Mouse (Mus musculus) CH12.LX (cell line): ENCODE data around the gene Cd53. TPM values are rescaled to one million over a fixed set of nuclear protein-coding genes. Genes with fewer than 3 reads are reported as not detected.

ENCODE experiments used
- DNase-seq: peaks from one replicate; pipeline ENCODE4 v3.0.0-alpha.2; 2013; ENCODE audit errors: extremely low read depth
- H3K27ac ChIP-seq: 2 replicates; pipeline ENCODE4 v1.5.1; 2012; ENCODE audit warnings: low read depth, mild to moderate bottlenecking, control low read depth, moderate library complexity; ENCODE audit not compliant: insufficient read depth
- H3K27me3 ChIP-seq: replicated peaks from 2 replicates; pipeline ENCODE3; 2012; ENCODE audit warnings: inconsistent platforms
- H3K36me3 ChIP-seq, 2 experiments: replicated peaks in 1 of 2; 2 replicates each; pipeline versions ENCODE3 to v1.6.1; 2012; ENCODE audit warnings: inconsistent platforms in 1 of 2, low read length in 1 of 2, mild to moderate bottlenecking in 1 of 2, mixed read lengths in 1 of 2, moderate library complexity in 1 of 2; ENCODE audit not compliant: control insufficient read depth in 1 of 2, insufficient read depth in 1 of 2
- H3K4me1 ChIP-seq, 2 experiments: 2 replicates each; pipeline ENCODE4 v1.6.1; 2012; ENCODE audit warnings: inconsistent platforms in 1 of 2, moderate library complexity in 1 of 2; ENCODE audit not compliant: insufficient read depth in 2 of 2, control insufficient read depth in 1 of 2
- H3K4me2 ChIP-seq: 2 replicates; pipeline ENCODE4 v1.6.1; 2012; ENCODE audit warnings: low read depth, mild to moderate bottlenecking, control low read depth; ENCODE audit not compliant: poor library complexity, insufficient read depth, severe bottlenecking
- H3K4me3 ChIP-seq, 3 experiments: fragments of 150-350 bp in 1 of 3; sonication (generic) in 1 of 3; replicated peaks in 1 of 3; 2 replicates each; pipeline versions ENCODE3 to v1.5.1; 2011 to 2012; ENCODE audit warnings: low read depth in 2 of 3, low read length in 2 of 3, mild to moderate bottlenecking in 2 of 3, moderate library complexity in 2 of 3, control low read depth in 1 of 3, improper control_type of control experiment in 1 of 3, inconsistent platforms in 1 of 3, mixed read lengths in 1 of 3; ENCODE audit not compliant: poor library complexity in 1 of 3
- H3K79me2 ChIP-seq: replicated peaks from 2 replicates; pipeline ENCODE4 v1.6.1; 2012; ENCODE audit warnings: mild to moderate bottlenecking, moderate library complexity; ENCODE audit not compliant: control insufficient read depth, poor library complexity, insufficient read depth, severe bottlenecking; ENCODE audit errors: extremely low read depth
- H3K9ac ChIP-seq: 2 replicates; pipeline ENCODE4 v1.6.1; 2012; ENCODE audit warnings: low read depth, mild to moderate bottlenecking, control low read depth, moderate library complexity; ENCODE audit not compliant: insufficient read depth
- H3K9me3 ChIP-seq: replicated peaks from 2 replicates; pipeline ENCODE3; 2012; ENCODE audit warnings: low read length, inconsistent platforms, mixed read lengths
- CHD2 ChIP-seq: IDR thresholded peaks from 2 replicates; pipeline ENCODE4 v1.6.1; 2011; ENCODE audit warnings: low read length, improper control_type of control experiment
- ELF1 ChIP-seq: IDR thresholded peaks from 2 replicates; pipeline ENCODE4 v1.6.1; 2014; ENCODE audit warnings: low read depth, mild to moderate bottlenecking, inconsistent platforms, low read length, improper control_type of control experiment
- EP300 ChIP-seq: IDR thresholded peaks from 2 replicates; pipeline ENCODE4 v1.6.1; 2011; ENCODE audit warnings: low read length, improper control_type of control experiment
- HCFC1 ChIP-seq: IDR thresholded peaks from 2 replicates; pipeline ENCODE4 v1.6.1; 2012; ENCODE audit warnings: low read depth, mild to moderate bottlenecking, inconsistent platforms, low read length, improper control_type of control experiment
- IRF4 ChIP-seq: IDR thresholded peaks from 2 replicates; pipeline ENCODE4 v1.6.1; 2014; ENCODE audit warnings: low read depth, mild to moderate bottlenecking, inconsistent platforms, low read length, improper control_type of control experiment
- JUN ChIP-seq: IDR thresholded peaks from 2 replicates; pipeline ENCODE4 v1.6.1; 2011; ENCODE audit warnings: low read depth, mild to moderate bottlenecking, low read length, improper control_type of control experiment, moderate library complexity; ENCODE audit not compliant: insufficient read depth
- JUND ChIP-seq: conservative IDR thresholded peaks from 2 replicates; pipeline ENCODE4 v1.6.1; 2011; ENCODE audit warnings: low read depth, low read length, improper control_type of control experiment
- MAFK ChIP-seq: IDR thresholded peaks from 2 replicates; pipeline ENCODE4 v1.6.1; 2011; ENCODE audit warnings: low read length, improper control_type of control experiment; ENCODE audit not compliant: insufficient replicate concordance
- MXI1 ChIP-seq: IDR thresholded peaks from 2 replicates; pipeline ENCODE4 v1.6.1; 2011; ENCODE audit warnings: mild to moderate bottlenecking, low read depth, low read length, improper control_type of control experiment
- NELFE ChIP-seq: IDR thresholded peaks from 2 replicates; pipeline ENCODE4 v1.6.1; 2011; ENCODE audit warnings: low read depth, low read length, improper control_type of control experiment
- NRF1 ChIP-seq: IDR thresholded peaks from 2 replicates; pipeline ENCODE4 v1.6.1; 2014; ENCODE audit warnings: low read depth, mild to moderate bottlenecking, inconsistent platforms, low read length, improper control_type of control experiment, moderate library complexity
- PAX5 ChIP-seq: IDR thresholded peaks from 2 replicates; pipeline ENCODE4 v1.6.1; 2012; ENCODE audit warnings: low read length, inconsistent platforms, mixed read lengths
- POLR2AphosphoS2 ChIP-seq: IDR thresholded peaks from 2 replicates; pipeline ENCODE4 v1.6.1; 2011; ENCODE audit warnings: low read depth, low read length, improper control_type of control experiment
- RAD21 ChIP-seq: IDR thresholded peaks from 2 replicates; pipeline ENCODE4 v1.6.1; 2011; ENCODE audit warnings: low read depth, mild to moderate bottlenecking, low read length, improper control_type of control experiment, moderate library complexity
- RCOR1 ChIP-seq: conservative IDR thresholded peaks from 2 replicates; pipeline ENCODE4 v1.6.1; 2012; ENCODE audit warnings: low read depth, mild to moderate bottlenecking, inconsistent platforms, low read length, improper control_type of control experiment
- SMC3 ChIP-seq: IDR thresholded peaks from 2 replicates; pipeline ENCODE4 v1.6.1; 2011; ENCODE audit warnings: low read depth, low read length, improper control_type of control experiment
- TBP ChIP-seq: conservative IDR thresholded peaks from 2 replicates; pipeline ENCODE4 v1.6.1; 2011; ENCODE audit warnings: low read depth, low read length, improper control_type of control experiment
- TCF12 ChIP-seq: IDR thresholded peaks from 2 replicates; pipeline ENCODE4 v1.6.1; 2014; ENCODE audit warnings: low read depth, mild to moderate bottlenecking, inconsistent platforms, low read length, improper control_type of control experiment
- UBTF ChIP-seq: IDR thresholded peaks from 2 replicates; pipeline ENCODE4 v1.6.1; 2012; ENCODE audit warnings: low read depth, mild to moderate bottlenecking, inconsistent platforms, low read length, improper control_type of control experiment, moderate library complexity
- USF1 ChIP-seq: IDR thresholded peaks from 2 replicates; pipeline ENCODE4 v1.6.1; 2014; ENCODE audit warnings: low read depth, mild to moderate bottlenecking, inconsistent platforms, low read length, improper control_type of control experiment
- ZC3H11A ChIP-seq: IDR thresholded peaks from 2 replicates; pipeline ENCODE4 v1.6.1; 2012; ENCODE audit warnings: low read depth, mild to moderate bottlenecking, inconsistent platforms, low read length, improper control_type of control experiment
- ZMIZ1 ChIP-seq: IDR thresholded peaks from 2 replicates; pipeline ENCODE4 v1.6.1; 2012; ENCODE audit warnings: low read depth, mild to moderate bottlenecking, inconsistent platforms, low read length, improper control_type of control experiment
- dilution Hi-C: fragments of 300-500 bp; cut with MboI; formaldehyde crosslinking; loops from 2 replicates; pipeline ENCODE4 v1.14.3; 2020; ENCODE audit warnings: low sequenced_read_pairs; ENCODE audit not compliant: extremely low pct_unique_long_range_greater_than_20kb, extremely low pct_ligation_motif_present
- in situ Hi-C: fragments of 300-500 bp; cut with MboI; formaldehyde crosslinking; loops from 3 replicates; pipeline ENCODE4 v1.14.3; 2019; ENCODE audit warnings: low sequenced_read_pairs, low pct_ligation_motif_present, low pct_unique_long_range_greater_than_20kb, mixed read lengths
- polyA plus RNA-seq: library from polyadenylated mRNA; unstranded; fragments of >175 nt; gene quantifications from 2 replicates; pipeline ENCODE4 v1.2.1, GENCODE M21; 2012; ENCODE audit warnings: low read depth; ENCODE audit not compliant: insufficient read length
- total RNA-seq, 2 experiments: library from RNA; depleted of rRNA; stranded (reverse); fragments of 300-350 nt in 1 of 2; fragments of >200 nt in 1 of 2; gene quantifications; 2 replicates each; pipeline ENCODE4 v1.2.3; 2012 to 2014

Cd53 gene
- total and polyA plus RNA-seq, 3 experiments: 82.1 to 467 (median 196) TPM

- dilution Hi-C loops: no loop called here
- TF ChIP-seq RCOR1 (no peak), JUN (no peak), NRF1 (no peak), UBTF (no peak), ZC3H11A (no peak), NELFE (no peak), JUND (no peak), SMC3 (no peak), TBP (no peak), HCFC1 (no peak), MXI1 (no peak), MAFK (no peak), EP300 (no peak)
These were observed 36.2 kb upstream of the Cd53 start, which contains the start of gene Olfr266 for GRCm38 (mm10) chr3:106826187-106826586. Gene Olfr266 (minus strand): TSS chr3:106826287.

GRCm38 (mm10) chr3:106817676-106818075, 27.7 kb upstream of the Cd53 start:
- in situ Hi-C loops (no loop called here), dilution Hi-C loops (no loop called here)
- no peaks in the 10 kb centered on the region for H3K36me3 ChIP-seq
- no peaks in the 10 kb centered on the region for H3K27me3 ChIP-seq
- H3K79me2 ChIP-seq: no peaks in the 10 kb centered on the region
- TF ChIP-seq ZC3H11A (no peak), ZMIZ1 (no peak), NRF1 (no peak), POLR2AphosphoS2 (no peak), PAX5 (no peak), CHD2 (no peak), TCF12 (no peak), IRF4 (no peak), USF1 (no peak), RAD21 (no peak), ELF1 (no peak)
- no peak overlapping the region for H3K4me3 ChIP-seq
- H3K9ac ChIP-seq: no peak overlapping the region
- no peaks in the 10 kb centered on the region for H3K4me1 ChIP-seq
- DNase-seq: no peak
- H3K9me3 ChIP-seq: no peaks in the 10 kb centered on the region
- no peak overlapping the region for H3K27ac ChIP-seq
- no peak overlapping the region for H3K4me2 ChIP-seq

More at GRCm38 (mm10) chr3:106826187-106826586, 36.2 kb upstream of the Cd53 start, which contains the start of gene Olfr266:
- Histone ChIP-seq H3K4me3 (no peak within 1 kb of the TSS), H3K9ac (no peak within 1 kb of the TSS), H3K27ac (no peak within 1 kb of the TSS), H3K4me2 (no peak within 1 kb of the TSS; the same call in 1 of the 2 replicates), H3K36me3 (no peaks in the 10 kb centered on the region), H3K27me3 (no peaks in the 10 kb centered on the region), H3K4me1 (peaks cover 0 to 2% of the 10 kb centered on the region in 2 experiments; a peak in 1 of 4 replicates), H3K79me2 (no peaks in the 10 kb centered on the region), H3K9me3 (no peaks in the 10 kb centered on the region)
- no peak for DNase-seq
- in situ Hi-C loops: no loop called here
